Mouse (Mus musculus) spleen, adult 18-20 months (tissue): ENCODE measurements around the gene Wdr63.

ENCODE experiments used
- DNase-seq, 2 experiments: peaks; one replicate each; pipeline ENCODE4 v3.0.0; 2022; ENCODE audit warnings: mixed read lengths in 2 of 2

Wdr63 gene

DNA sequence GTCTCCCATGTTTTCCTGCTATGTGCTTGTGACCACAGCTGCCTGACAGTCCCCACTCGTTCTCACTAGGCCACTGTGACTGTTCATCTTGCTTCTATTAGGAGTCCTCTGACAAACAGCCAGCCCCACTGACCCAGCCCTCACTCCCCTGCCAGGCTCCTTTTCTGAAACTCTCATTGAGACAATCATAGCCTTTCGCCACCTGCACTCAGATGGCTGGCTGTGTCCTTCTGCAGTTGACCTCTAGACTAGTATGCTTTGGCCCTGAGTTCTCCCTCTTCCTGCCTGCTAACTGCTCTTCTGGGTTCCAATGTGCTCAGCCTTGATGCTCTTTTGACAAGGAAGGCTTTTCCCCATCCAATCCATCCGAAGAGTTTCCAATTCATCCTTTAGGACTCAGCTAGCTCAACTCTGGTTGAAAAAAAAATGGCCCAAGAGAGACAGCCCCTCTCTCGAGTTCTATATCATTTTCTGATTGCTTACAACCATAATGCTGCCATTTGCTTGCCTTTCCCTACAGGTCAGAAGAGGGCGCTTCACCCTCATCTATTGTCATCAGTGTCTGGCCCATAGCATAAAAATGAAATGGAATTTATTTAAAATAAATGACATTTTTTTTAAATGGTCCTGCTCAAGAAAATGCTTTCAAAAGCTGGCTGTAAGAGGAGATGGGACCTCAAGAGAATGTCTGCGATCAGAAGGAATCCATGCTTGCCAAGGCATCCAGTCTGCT is 54.7 kb downstream of the Wdr63 start:
- DNase-seq = no peak

DNA sequence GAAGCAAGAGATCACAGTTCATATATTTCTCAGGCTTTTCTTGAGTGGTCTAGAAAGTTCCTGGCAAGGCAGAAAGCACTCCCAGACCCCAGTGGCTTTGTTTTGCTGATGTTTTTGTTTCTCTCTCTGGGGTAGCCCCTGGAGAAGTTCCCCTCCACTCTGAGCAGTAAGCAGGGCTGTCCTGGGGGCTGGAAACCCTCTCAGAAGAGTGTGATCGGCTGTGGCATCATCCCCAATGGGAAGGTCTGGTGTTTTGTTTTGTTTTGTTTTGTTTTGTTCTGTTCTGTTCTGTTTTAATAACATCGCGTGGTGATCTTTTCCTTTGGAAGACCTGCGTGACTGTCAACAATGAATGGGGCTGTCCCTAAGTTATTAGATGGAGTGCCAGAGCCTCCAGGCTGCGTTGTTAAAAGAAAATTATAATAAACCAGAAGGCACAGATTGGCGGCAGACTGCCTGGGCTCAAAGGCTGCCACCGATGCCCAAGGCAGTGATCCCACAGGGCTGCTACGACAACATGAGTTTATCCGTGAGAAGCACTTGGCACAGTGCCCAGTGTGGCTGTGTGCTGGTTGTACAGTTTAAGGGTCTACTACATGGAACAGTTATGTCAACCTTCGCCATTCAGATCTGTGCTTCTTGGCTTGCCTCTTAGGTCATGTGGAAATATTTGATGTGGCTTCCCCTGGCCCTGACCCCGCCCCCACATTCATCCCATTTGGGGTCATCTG is 56.5 kb downstream of the Wdr63 start:
- no peak for DNase-seq

DNA sequence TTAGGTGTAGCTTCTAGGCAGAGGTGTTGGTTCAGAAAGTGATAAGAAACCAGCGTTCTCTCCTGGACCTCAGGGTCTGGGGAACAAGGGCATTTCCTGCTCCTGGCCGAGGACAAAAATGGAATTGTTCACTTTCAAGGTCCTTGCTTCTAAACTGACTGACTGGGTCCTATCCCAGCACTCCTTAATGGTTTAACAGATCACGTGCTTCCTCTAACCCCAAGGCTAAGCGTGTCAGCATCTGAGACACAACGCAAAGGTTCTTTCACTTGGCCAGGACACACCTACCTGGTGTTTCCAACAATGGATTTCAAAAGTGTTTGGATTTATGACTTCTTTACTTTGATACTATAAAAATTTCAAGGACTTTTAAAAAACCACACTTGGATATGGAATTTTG is 58.0 kb downstream of the Wdr63 start:
- no peak for DNase-seq

DNA sequence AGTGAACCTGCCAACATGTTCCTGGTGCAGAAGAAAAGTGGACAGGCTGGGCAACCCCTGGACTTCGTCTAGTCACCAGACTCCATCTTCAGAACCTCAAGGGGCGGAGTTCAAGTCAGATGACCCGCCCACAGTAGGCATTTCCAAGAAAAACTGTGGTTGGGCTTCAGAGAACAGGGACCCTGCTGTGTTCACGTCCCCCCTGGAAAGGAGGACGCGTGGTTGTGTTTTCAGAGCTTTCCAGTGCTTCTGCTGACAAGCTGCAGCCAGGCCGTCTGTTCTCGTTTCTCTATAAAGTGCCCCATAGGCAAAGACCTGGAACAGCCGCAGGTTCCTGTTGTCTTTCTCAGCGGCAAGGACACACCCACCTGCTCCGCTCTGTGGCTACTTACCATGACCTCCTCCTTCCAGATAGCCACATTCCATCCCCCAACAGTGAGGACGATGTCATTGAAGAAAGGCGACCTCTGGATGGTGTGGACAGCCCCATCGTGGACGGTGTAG is 60.2 kb downstream of the Wdr63 start:
- DNase-seq = peak; percentile 28 to 37

DNA sequence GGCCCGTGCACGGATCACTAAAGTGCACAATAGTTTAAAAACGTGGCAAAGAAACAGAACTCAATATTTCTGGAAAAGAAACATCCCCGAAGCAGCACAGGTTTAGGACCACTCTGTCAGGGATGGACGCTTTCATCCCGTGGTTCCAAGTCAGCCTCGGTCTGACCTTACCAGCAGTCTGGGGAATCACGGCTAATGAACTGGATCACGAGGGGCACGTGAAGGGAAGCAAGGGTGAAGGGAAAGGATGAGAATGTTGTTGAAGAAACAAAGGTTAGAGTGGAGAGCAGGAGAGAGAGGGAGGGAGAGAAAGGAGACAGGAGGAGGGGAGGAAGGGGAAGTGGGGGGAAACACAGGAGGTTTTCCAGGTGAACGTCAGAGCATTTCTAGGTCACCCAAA is 61.9 kb downstream of the Wdr63 start:
- DNase-seq = no peak

DNA sequence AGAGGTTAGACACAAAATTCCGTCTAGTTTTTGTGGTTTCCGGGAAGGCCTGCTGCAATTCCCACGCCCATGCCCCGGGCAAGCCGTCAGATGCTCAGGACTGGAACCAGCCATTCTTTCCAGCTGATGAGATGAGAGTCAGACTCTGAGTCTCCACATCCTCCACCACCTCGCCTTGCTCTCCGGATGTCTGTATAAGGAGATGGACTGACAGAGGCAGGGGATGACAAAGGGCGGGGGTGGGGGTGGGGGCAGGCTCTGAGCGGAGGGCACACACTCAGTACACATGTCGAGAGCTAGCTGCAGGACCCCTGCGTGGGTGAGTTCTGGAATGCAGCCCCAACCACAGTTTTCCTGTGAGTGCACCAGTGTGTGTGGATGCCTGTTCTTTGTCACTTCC is 63.0 kb downstream of the Wdr63 start:
- no peak for DNase-seq

DNA sequence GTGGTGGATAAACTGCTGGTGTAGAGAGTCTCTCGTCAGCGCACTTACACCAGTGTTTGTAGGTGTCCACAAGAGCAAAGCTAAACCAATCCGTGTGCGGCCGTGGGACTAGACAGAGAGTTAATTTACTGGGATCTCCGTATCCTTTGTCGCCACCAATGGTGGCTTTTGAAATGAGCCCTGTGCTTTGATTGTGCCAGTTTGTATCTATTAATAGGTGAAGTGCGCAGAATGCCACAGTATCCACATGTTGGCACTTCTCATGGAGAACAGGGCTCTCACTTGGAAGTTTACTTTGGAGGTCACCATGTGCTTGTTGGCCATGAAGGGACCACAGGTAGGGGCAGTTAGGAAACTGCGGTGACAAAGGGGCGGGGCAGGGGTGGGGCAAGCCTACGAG is 66.5 kb downstream of the Wdr63 start:
- no peak for DNase-seq

DNA sequence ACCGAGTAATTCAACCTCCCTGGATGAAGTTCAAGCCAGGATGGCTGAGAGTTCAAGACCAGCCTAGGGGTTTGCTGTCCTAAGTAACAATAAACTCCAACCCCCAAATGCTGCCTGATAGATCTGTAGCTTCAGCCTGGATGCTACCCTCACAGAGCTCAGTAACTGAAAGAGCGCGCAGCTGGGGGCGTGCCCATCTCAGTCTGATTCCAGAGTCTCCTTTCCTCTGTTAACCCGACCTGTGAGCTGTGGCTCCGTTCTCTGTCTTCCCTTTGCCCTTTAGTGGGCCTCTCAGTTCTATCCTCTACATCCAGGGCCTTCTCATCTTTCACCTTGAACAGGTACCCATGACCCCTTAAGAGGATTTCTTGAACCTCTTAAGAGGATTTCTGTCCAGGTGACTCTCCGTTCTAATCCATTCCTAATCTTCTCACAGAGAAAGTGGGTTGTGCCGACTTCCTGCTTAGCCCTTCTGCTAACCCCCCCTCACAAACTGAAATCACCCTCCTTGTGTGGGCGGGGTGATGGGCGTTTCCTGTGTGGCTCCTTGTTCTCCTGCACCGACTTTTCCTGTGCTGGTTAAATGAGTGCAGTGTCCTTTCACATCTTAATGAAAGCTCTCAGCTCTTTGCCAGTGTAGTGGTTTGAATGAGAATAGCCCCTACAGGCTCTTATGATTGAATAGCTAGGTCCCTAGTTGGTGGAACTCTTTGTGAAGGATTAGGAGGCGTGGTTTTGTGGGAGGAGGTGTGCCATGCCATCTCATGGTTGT is 68.6 kb downstream of the Wdr63 start:
- DNase-seq = no peak

DNA sequence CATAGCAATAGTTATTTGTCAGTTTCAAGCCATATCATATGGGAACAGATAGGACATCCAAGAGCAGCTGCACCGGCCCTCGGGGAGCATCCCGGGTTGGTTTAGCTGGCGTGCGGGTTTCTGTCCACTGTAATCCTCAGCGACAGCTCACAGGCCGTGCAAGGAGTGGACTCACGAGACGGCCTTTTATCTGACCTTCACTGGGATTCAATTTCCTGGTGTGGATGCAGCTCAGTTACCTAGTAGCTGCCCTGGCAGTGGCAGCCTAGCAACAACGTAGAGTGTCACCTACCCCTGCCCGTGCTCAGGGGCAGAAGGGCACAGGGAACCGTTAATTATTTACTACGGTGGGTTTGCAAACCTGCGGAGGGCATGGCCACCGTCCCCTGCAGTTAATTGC is 70.0 kb downstream of the Wdr63 start:
- DNase-seq = no peak

DNA sequence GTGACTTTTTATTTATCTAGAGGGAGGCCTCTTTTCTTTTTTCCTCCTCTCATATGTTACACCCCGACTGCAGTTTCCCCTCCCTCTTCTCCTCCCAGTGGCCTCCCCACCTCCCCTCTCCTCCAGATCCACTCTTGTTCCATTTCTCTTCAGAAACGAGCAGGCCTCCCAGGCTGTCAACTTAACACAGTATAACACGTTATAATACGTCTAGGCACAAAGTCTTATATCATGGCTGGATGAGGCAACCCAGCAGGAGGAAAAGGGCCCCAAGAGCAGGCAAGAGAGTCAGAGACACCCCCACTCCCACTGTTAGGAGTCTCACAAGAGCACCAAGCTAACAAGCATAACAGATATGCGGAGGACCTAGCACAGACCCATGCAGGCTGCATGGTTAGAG is 75.0 kb downstream of the Wdr63 start:
- DNase-seq = no peak

DNA sequence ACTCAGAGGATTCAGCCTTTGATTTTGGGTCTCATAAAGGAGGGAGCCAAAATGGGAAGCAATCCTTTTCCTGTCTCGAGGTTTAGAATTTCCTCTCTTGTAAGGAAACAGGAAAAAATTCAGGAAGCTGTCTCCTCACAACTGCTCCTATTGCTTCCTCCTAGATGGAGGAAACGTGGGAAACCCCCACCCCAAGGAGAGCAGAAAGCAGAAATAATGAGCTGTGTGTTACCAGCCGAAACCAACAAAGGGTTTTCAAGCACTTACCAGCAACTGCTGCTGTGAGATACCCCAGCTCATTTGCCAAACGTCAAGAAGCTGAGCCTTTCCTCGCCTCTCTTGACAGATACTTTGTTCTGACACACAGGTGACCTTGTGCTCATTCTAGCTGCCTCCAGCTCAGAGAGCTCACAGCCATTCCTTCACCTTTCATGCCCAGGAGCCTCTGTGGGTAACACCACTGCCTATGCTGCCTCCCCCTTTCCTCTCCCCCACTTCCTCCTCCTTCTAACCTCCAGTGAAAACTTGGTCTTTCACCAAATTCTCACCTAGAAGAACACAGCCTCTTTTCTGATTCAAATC is 77.6 kb downstream of the Wdr63 start:
- DNase-seq = no peak

DNA sequence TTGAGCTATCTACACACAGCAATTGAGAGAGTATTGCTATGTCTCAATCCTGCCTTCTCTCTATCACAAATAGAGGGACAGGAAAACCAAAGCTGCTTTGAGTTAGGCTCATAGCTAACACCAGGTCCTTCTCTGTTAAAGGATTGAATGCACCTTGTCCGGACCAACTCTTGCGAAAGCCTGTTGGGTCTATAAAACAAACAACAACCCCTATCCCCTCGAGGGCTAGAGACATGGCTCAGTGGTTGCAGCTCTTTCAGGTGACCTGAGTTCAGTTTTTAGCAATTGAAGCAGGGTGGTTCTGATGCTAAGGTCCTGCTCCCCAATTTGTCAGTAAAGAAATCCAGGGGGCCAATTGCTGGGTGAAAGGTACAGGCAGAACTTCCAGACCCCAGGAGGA is 78.7 kb downstream of the Wdr63 start:
- DNase-seq = no peak

DNA sequence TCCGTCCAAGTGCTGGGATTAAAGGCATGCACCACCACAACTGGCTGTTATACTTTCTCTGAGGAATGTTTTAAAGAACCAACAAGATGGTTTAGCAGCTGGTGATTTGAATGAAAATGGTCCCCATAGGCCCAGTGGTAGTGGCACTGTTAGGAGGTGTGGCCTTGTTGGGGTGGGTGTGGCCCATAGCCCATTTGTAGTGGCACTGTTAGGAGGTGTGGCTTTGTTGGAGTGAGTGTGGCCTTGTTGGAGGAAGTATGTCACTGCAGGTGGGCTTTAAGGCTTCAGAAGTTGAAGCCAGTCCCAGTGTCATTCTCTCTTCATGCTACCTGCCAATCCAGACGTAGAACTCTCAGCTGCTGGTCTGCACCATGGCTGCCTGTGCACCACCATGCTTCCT is 79.5 kb downstream of the Wdr63 start:
- no peak for DNase-seq

DNA sequence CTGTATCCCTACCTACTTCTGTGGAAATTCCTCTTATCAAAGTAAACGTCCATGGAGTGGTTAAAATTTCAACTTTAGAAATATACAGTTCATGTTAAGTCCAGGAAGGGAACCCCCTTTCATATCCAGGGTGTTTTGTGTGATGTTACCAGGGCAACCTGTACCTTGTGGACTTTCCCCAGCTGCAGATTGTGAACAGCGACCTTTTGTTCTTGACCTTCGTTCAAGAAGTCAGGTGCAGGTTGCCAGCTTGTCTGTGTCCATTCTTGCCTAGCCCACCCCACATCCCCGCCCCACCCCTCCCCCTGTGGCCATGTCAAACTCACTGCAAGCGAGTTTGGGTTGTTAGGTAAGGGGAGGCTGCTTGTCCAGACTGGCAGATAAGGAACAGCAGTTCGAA is 80.8 kb downstream of the Wdr63 start:
- no peak for DNase-seq

DNA sequence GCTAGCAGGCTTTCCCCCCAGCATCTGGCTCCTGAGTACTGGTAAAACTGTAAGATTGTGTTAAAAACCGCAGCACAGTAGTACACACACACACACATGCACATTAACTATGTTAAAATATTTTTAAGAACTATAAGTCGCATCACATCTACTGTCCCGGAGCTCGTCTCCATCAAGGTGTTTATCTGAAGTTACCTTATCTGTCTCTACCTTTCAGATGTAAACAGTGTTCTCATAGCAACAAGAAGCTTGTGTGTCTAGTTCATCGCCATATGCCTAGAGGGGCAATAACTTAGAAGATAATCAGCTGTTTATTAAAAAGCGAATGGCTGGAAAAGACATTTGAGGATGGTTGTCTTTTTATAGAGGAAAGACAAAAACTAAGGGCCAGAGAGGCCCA is 82.4 kb downstream of the Wdr63 start:
- DNase-seq = no peak

DNA sequence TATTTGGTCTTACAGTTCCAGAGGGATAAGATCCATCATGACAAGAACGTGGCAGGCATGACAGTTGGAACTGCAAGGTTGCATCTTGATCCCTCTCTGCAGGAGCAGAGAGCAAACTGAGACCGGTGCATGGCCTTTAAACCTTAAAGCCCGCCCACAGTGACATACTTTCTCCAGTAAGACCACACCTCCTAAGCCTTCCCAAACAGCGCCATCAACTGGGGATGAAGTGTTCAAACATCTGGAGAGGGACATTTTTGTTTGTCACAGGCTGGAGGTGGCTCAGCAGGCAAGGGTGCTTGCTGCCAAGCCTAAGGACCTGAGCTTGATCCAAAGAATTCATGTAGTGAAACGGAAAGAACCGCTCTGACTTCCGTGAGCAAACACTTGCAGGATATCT is 83.2 kb downstream of the Wdr63 start:
- no peak for DNase-seq

DNA sequence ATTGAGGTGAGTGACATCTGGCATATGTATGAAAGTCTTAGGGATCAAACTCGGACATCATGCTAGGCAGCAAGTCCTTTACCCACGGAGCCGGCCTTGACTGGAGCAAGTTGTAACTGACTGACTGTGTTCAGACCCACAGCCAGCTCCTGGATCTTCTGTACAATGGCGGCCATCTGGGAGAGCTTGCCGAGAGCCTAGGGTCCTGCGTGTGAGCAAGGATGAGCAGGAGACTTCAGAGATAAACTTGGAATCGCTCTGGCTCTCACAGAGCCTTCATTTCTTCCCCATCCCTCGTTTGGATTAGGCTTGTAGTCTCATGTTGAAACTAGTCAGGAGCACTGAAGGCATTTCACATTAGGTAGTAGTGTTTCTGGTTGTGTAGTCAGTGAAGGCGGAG is 85.7 kb downstream of the Wdr63 start:
- DNase-seq = no peak

DNA sequence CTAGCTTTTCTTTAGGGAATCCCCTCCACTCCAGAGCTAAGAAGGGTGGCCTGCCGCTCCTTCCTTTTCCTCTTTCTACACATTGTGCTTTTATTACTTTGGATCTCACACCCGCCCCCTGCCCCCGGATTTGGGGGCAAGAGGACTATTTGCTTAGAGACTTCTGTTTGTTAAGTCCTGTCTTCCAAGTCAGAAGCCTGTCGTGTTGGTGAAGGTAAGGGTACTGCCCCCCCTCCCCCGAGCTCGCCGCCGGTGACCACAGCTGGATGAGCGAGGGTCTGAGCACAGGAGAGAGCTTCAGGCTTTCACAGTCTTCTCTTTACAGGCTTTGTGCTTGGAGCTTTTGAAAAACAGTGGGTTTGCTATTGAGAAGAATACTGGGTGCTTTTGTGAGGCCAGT is 90.4 kb downstream of the Wdr63 start:
- DNase-seq = no peak

DNA sequence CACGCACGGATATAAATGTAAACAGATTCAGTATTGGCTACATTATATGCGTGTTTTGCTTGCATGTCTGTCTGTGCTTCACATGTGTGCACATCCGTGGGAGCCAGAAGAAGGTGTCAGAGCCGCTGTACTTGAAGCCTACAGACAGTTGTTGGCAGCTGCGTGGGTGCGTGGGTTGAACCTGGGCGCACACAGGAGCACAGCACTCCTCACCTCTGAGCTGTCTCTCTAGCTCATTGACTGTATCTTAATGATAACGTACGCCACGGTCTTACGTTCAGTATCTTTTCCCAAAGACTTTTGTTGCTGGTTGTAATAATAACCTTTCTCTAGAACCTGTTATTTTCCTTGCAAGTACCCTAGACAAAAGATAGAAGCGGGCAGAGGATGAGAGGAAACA is 91.0 kb downstream of the Wdr63 start:
- DNase-seq = no peak

DNA sequence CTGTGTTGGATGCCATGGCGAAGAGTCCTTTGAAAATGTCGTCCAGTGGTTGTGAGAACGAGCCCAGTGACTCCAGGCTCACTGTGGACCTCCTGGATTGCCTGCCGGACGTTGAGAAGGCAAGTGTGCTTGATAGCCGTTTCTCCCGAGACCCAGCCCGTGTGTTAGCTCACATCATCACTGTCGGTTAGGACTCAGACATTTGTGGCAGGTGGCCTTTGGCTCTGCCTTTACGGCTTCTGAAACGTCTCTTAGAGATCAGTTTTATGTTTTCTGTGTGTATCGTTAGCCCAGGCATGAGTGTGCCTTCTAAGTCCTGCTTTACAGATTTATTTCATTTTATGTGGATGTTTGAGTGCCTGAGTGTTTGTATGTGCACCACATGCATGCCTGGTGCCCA is 93.6 kb downstream of the Wdr63 start:
- no peak for DNase-seq

DNA sequence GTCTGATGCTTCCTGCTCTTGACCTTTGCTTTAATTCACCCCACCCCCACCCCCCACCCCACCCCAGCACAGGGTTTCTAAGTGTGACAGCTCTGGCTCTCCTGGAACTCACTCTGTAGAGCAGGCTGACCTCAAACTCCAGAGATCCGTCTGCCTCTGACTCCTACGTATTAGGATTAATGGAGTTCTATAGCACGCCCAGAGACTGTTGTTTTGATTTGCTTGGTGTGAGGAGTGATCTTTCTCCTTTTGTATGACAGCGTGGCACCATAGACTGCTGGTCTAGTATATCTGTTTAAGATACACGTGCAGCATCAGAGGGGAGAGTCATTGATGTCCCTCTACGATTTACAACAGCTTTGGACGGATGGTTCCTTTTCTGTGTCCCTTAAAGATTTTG is 94.4 kb downstream of the Wdr63 start:
- DNase-seq = no peak

DNA sequence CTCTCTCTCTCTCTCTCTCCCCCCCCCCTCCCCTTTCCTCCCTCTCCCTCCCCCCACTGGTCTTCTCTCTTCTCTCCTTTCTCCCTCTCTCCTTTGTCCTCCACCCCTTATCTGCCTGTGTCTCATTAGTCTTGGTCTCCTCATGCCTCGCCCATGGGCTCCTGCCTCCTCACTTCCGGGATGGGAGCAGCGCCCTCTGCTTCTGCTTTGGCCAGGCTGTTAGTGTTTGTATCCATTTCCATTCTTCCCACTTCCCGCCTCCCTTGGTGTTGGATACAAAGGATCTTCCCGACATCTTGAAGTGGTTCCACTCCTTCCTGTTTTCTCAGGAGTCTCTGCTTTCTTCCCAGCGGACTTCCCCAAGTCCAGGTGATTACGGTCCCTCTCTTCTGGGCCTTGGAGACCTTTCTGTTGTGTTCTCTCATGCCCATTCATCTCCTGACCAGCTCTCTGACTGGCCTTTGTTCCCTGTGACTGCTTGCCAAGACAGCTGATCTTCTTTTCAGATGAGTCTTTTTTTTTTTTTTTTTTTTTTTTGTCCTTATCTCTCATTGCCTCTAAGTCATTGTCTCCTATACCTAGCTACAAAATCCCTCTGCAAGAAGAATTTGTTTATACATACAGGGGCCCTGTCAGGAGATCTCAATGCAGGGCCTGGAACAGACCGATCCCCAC is 96.2 kb downstream of the Wdr63 start:
- no peak for DNase-seq

DNA sequence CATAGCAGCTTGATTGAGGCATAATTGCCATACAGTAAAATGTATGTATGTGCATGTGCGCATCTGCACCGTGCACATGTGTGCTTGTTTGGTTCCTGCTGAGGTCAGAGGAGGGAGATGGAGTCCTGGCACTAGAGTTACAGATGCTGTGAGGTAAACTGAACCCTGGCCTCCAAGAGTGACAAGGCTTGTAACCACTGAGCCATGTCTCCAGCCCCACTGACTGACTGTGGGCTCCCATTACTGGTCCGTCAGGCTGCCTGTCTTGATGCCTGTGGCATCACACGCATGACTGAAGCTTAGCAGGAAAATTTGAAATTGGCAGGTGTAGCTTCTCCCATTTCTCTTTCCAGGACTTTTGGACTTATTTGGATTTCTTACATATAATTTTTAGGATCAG is 97.2 kb downstream of the Wdr63 start:
- no peak for DNase-seq
